Mouse (Mus musculus) brain, embryonic 14.5 days (tissue): ENCODE data around the gene Utp20.
"Not testable (repeated sequence)": the region's sequence is repeated elsewhere in the genome, so short reads cannot be mapped to it uniquely, and the experiment has no call there.

Source experiments
- CTCF ChIP-seq: fragments of 200-500 bp; IDR thresholded peaks from 2 replicates; pipeline ENCODE4 v1.5.1; 2012; ENCODE audit warnings: inconsistent platforms, mild to moderate bottlenecking, moderate library complexity, borderline replicate concordance; ENCODE audit not compliant: insufficient read depth, insufficient read length; ENCODE audit errors: extremely low read depth
- POLR2A ChIP-seq: fragments of 200-500 bp; IDR thresholded peaks from 2 replicates; pipeline ENCODE4 v1.6.1; 2012; ENCODE audit warnings: mild to moderate bottlenecking, inconsistent platforms, borderline replicate concordance; ENCODE audit not compliant: poor library complexity, insufficient read depth, insufficient read length, severe bottlenecking; ENCODE audit errors: extremely low read depth

GRCm38 (mm10) chr10:88739074-88739473 is 87.5 kb downstream of the Utp20 start:
- TF ChIP-seq CTCF, POLR2A: not testable (repeated sequence)
